Mouse (Mus musculus): ENCODE data around the gene Rint1.

Rint1 gene

GRCm38 (mm10) chr5:23863166-23864053 lies 75.9 kb downstream of the Rint1 start:
- intact Hi-C loops (cut with DNase I), result no loop called here

- intact Hi-C loops (cut with DNase I), result no loop called here
Measured at GRCm38 (mm10) chr5:23864054-23864965, 76.8 kb downstream of the Rint1 start.

- intact Hi-C loops (cut with DNase I), result no loop called here
Measured at GRCm38 (mm10) chr5:23865941-23866340, 78.4 kb downstream of the Rint1 start.

All from adrenal gland (tissue).